Mouse (Mus musculus) kidney, adult 11 months (tissue): ENCODE data around the gene Gm28042.

Source experiments
- DNase-seq: peaks from one replicate; pipeline ENCODE4 v3.0.0; 2022

Gene Gm28042

GRCm38 (mm10) chr2:120026984-120027949 is at the start of gene Gm28042, which contains the start of gene Jmjd7:
TSS of gene Gm28042 (plus strand) at chr2:120027493.
TSS of gene Jmjd7 (plus strand) at chr2:120027483.
- peak; percentile 85 for DNase-seq

GRCm38 (mm10) chr2:119980343-119980986 is 46.8 kb upstream of the Gm28042 start:
- no peak for DNase-seq

GRCm38 (mm10) chr2:119981631-119982030 is 45.7 kb upstream of the Gm28042 start:
- DNase-seq, result no peak

GRCm38 (mm10) chr2:119985871-119986270 is 41.4 kb upstream of the Gm28042 start:
- DNase-seq, result no peak

GRCm38 (mm10) chr2:119986369-119986768 is 40.9 kb upstream of the Gm28042 start:
- no peak for DNase-seq

GRCm38 (mm10) chr2:119987441-119987840 is 39.9 kb upstream of the Gm28042 start:
- no peak for DNase-seq

- DNase-seq, result peak; percentile 49
These were observed 38.3 kb upstream of the Gm28042 start for GRCm38 (mm10) chr2:119988952-119989351.

GRCm38 (mm10) chr2:119990881-119991280 is 36.4 kb upstream of the Gm28042 start:
- no peak for DNase-seq

GRCm38 (mm10) chr2:119992349-119992748 is 34.9 kb upstream of the Gm28042 start:
- DNase-seq, result no peak

GRCm38 (mm10) chr2:119993515-119993914 is 33.8 kb upstream of the Gm28042 start:
- DNase-seq, result no peak

- no peak for DNase-seq
These were observed 32.5 kb upstream of the Gm28042 start for GRCm38 (mm10) chr2:119994839-119995238.

- DNase-seq, result no peak
These were observed 31.7 kb upstream of the Gm28042 start for GRCm38 (mm10) chr2:119995391-119996281.

GRCm38 (mm10) chr2:119997354-119997753 is 29.9 kb upstream of the Gm28042 start:
- no peak for DNase-seq

- DNase-seq, result no peak
These were observed 27.6 kb upstream of the Gm28042 start for GRCm38 (mm10) chr2:119999731-120000130.

- no peak for DNase-seq
These were observed 26.3 kb upstream of the Gm28042 start for GRCm38 (mm10) chr2:120000882-120001584.

GRCm38 (mm10) chr2:120001956-120002355 is 25.3 kb upstream of the Gm28042 start:
- no peak for DNase-seq

GRCm38 (mm10) chr2:120003970-120004369 is 23.3 kb upstream of the Gm28042 start:
- no peak for DNase-seq

GRCm38 (mm10) chr2:120006696-120007095 is 20.6 kb upstream of the Gm28042 start:
- no peak for DNase-seq

GRCm38 (mm10) chr2:120007680-120008210 is 19.5 kb upstream of the Gm28042 start:
- no peak for DNase-seq

GRCm38 (mm10) chr2:120008672-120009071 is 18.6 kb upstream of the Gm28042 start:
- DNase-seq, result no peak

- peak; percentile 25 for DNase-seq
These were observed 15.7 kb upstream of the Gm28042 start for GRCm38 (mm10) chr2:120011462-120012200.
